Mouse (Mus musculus): ENCODE data around the gene Nmnat2.

GRCm38 (mm10) chr1:153037353-153038345 lies 82.9 kb downstream of the Nmnat2 start:
- TF ChIP-seq CTCF (IDR thresholded peaks at IDR 0.05; ENCODE audit: low read depth, low read length), result no peak
- TF ChIP-seq POLR2A (IDR thresholded peaks at IDR 0.05; ENCODE audit: extremely low read depth, insufficient read depth, low read length), result no peak

All from liver, adult 2 months (tissue).